Mouse (Mus musculus): ENCODE measurements around the gene Otor.

Gene Otor

DNA sequence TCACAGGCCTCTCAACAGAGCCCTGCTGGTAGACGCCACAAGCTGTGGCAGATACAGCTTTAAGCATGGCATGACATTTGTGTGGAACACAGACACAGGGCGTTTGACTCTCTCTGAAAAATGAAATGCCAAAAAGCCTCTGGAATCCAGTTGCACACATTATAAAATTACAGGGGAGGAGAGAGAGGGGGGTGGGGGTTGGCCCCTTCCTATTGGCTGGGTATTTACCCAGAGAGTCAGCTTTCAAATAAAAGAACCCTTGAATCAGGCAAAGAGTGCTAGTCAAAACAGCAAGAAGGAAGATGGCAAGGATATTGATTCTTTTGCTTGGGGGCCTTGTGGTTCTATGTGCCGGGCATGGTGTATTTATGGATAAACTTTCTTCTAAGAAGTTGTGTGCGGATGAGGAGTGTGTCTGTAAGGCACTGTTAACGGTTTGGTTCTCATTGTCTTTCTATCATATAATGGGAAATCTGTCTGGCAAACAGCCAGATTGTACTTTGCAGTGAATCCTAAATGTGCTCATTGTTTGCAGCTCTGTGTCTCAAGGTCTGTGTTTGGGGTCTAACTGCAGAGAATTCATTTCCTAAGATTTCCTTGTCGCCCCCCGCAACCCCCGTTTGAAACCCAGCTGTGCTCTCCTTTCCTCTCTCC, at the start of gene Otor:
Gene Otor, plus strand, starts transcription at position 276 of the 654 bp plus-strand sequence.
- DNase-seq (ENCODE audit: low read depth, low spot score) = no peak

DNA sequence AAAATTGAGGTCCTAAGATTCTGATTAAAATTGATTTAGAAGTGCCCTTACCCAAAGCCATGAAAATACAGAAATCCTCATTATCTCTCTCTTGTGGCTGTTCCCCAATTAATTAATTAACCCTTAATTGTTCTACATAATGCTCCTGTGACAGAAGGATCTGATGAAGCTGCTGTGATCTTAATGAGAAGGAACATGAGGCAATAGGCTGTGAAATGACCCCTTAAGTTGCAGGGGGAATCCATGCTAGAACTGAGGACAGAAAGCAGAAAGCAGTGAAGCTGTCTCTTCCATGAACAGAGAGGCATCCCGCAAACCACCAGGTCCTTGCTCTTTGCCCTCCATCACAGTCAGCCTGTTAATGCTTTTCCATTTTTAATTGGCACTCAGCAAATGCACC, 47.0 kb upstream of the Otor start:
- DNase-seq (ENCODE audit: low read depth, low spot score) = no peak

DNA sequence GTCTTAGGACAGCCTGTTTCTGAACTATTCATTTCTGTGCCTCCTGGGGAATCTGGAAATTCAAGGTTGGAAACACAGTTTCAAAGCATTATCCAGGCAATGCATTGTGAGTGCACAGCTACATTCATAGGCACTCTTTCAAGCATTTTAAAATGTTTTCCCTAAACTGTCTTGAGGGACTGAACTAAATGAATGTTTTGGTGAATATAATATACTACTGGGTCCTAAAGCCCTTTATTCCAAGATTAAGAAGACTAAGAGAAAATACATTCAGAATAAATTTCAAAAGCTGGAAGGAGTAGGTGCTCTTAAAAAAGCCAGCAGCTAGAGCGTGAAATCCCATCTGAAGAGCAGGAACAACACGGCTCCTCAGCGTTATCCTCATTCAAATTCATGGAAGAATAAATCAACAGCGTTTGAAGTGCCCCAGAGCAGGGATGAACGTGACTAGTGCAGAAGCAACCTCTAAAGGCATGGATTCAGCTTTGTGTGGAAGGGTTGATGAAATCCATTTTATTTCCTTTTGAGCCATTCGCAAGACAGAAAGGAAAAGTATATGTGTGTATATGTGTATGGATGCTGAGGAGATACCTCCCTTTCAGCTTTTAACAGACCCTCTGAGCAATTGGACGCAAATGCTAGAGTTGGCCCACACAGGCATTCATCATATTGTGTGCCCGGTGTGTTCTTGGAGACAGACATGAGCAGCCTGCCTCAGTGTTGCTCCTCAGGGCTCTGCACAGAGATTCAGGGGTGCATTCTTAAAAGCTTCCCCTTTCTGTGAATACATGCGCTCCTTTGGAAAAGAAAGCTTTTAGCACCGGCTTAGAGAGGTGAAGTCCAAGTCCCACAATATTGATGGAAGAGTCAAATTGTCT, 45.7 kb upstream of the Otor start:
- no peak for DNase-seq (ENCODE audit: low read depth, low spot score)

DNA sequence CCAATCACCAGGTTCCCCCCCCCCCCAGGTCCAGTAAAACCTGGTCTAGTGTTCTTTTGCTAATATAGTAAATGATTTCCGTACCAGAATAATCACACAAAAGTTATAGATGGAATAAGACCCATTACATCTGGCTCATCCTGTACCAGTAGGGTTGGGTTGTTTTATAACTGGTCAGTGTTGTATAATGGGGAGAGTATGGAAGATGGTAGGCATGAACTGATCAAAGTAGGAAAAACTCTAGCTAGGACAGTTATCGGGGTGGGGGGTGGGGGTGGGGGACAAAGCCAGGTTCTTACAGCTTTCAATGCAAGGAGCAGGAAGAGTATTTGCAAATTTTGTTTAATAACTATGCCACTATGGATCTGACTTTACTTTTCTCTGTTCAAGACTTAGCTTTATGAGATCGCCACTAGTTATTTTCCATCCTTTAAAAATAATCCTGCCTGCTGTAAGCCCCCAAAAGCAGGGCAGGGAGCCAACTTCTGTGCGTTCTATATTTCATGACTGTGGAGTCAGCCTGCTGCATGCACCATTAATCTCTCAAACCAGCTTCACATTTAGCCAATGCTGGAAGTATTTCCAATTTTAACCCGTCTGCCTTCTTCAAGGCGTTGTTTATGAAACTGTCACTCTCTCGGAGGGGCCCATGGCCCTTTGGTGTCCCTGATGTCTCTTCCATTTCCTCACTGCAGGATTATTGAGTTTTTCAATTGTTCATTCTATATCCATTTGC, 43.8 kb upstream of the Otor start:
- no peak for DNase-seq (ENCODE audit: low read depth, low spot score)

DNA sequence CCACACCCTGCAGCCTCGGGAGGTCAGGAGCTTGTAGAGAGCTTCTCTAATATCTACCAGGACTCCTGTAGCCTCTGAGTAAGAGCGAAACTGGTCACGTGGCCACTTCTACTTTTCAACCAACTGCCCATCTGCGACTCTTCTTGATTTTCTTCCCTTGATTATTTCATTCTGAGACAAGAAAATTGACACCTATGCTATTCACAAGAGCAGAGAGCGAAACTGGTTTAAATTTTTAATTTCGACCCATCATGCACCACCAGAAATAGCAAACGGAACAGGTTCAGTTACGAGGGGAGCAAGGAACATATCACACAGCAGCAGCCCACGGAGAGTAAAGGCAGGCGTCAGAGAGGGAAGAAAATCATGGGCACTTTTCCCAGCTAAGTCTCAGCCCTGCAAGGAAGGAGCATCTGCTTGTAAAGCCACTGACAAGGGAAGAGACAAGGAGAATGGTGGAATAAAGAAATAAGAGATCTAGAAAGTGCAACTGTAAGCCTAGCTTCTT, 43.1 kb upstream of the Otor start:
- DNase-seq (ENCODE audit: low read depth, low spot score) = no peak

DNA sequence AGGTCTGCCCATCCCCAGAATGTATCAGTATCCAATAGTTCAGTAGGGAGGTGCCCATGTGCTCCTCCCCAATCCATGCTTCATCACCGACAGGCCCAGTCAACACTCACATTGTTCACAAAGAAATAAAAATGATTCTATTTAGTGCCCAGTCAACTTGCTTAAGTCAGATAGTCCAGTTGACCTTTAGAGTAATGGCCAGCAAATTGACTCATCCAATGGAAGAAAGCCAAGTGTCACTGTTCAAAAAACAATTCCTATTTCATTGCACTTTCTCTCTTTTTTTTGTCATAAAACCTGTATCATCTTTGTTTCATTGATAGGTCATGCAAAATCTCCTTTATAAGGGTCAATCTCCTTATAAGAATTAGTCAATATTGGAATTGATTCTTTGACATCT, 36.7 kb upstream of the Otor start:
- no peak for DNase-seq (ENCODE audit: low read depth, low spot score)

DNA sequence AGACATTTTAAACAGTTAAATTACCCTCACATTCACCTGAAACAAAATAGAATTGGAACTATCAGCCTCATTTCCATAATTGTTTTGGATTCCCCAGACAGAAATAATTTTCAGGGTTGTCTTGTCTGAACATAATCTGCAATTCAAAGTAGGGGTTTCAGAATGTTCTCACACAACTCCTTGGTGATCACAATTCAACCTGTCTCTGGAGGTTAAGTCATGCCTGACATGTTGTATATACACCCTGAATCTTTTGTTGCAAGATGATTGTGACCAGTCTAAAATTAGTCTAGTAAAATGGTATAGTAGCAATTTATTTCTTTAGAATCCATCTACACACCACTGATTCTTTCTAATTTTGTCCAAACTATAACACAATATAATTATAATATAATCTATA, 23.0 kb upstream of the Otor start:
- DNase-seq (ENCODE audit: low read depth, low spot score) = no peak

DNA sequence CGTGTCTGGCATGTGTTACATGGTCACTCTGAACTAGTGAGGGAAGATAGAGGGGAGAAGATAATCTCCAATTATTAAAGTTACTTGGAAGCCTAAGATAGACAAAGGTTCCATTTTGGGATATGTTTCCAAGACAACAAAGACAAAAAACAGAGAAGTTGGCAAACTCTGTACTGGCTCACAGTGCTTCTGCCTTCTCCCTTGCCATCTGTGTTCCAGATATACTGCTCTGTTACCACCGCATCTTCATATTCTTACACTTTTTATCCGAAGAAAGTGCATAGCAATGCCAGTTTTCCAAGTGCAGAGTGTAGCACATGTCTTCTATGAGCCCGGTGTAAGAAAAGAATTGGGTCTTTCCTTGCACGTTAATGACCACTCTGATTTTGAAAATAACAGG, 21.5 kb upstream of the Otor start:
- DNase-seq (ENCODE audit: low read depth, low spot score) = no peak

DNA sequence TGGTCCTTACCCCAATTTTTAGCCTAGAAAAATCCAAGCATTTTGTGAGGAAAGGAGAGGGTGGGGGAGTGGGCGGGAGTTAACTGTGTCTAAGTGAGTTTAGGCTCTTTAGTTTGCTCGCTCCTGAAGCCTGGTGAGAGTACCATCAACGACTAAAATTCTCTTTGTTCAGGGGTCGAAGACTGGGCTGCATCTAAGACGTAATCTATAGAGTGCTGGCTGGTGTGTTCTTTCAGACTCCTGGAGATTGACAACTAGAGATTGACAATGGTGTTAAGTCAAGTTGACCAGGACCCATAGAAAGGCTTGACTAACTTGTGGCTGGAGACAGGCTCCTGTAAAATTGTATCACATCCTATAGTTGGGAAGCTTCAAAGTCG, 15.9 kb upstream of the Otor start:
- DNase-seq (ENCODE audit: low read depth, low spot score) = no peak

DNA sequence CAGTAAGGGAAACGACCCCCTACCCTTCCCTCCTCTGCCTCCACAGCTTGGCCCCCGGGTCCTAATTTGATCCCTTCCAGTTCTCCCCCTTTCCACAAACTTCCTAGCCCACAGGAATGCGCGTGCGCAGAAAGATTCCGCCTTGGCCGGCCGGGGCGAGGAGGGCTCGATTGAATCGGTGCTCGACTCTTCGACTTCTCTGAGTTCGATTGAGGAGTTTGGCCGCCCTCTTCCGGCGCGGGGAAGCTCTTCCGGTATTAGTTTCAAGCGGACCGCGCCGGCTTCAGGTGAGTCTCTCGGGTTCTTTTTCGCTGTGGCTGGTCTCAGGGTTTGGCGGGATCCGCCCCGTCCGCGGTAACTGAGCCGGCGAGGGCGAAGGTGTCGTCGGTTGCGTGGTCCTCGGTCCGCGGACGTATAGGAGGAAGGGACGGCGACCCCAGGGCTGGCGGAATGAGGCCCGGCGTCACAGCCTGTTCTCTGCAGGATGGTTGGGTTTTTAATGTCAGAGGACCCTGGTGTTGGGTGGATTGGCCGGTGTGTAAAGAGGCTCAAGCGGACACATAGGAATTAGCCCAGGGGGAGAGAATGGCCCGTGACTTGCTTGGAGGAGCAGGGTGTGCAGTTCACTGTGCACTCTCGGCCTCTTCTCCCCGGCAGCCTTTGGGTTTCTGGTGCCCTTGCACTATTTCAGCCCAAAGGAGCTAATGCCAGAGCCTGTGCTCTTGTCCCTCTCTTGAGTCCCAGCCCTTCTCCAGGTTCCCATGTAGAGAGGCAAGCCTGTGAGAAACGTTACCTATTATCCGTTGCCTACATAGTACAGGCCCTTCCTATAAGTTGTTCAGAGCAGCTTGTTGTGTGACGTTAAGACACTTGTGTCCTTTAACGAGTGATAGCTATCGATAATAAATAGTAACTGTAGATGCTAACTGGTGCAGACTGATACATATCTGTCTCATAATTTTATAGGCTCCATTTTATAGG, 15.2 kb upstream of the Otor start, which contains the start of gene Snrpb2:
Gene Snrpb2, plus strand, starts transcription at position 228 of the 981 bp plus-strand sequence.
- DNase-seq (ENCODE audit: low read depth, low spot score) = peak; percentile 94

DNA sequence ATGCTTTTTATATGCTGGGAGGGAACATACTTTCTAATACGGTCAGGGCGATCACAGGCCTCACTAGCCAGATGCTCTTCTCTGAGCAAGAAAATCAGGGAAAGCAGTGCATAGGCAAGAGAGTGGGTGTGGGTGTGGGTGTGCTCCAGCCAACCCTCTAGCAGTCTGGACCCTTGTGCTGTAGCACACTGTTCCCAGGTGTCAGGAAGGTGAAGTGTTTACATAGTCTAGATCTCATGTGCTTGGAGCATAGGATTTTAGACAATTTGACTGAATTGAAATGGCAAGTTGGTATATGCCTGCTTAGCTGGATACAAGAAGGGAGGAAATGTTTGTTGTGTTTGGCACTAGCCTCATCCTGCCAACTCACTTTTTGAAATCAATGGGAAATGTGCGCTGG, 12.4 kb upstream of the Otor start:
- DNase-seq (ENCODE audit: low read depth, low spot score) = no peak

DNA sequence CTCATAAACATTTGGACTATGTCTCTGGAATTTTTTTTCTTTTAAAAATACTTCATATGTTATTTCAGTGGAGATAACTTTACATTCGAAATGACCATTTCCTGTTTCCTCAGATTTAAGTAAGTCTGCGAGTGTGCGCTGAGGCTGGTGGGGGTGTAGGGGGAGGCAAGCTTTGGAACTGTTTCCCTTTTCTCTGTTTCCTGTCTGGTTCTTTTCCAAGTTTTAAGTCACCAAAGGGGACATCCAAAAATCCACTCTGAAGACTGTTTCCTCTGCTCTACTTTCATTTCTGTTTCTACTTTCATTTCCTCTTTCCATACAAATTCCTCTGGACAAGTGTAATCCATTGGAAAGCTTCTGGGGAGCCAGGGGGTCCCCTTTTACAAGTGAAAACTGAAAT, 3.4 kb downstream of the Otor start:
- DNase-seq (ENCODE audit: low read depth, low spot score) = no peak

DNA sequence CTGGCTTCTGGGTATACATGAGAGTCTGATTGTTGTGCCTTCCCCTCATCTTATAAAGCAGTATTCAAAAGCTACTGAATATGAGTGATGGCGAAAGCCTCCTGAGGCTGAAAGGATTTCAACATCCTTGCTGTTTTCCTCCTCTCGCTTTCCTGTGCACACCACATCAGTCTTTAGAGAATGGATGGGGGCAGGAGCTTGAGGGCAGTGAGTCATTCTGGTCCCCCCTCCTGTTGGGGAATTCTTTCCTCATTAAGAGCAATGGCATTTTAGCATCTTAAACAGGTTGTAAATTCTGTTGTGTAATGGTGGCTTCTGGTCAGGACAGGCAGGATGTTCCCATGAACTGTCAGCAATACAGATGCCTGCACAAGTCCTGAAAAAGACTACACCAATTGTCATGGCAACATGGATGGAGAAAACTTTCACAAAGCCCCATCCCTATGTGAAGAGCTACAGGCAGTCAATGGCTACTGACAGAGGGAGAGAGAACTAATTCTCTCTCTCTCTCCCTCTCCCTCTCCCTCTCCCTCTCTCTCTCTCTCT, 6.7 kb downstream of the Otor start:
- DNase-seq (ENCODE audit: low read depth, low spot score) = no peak

DNA sequence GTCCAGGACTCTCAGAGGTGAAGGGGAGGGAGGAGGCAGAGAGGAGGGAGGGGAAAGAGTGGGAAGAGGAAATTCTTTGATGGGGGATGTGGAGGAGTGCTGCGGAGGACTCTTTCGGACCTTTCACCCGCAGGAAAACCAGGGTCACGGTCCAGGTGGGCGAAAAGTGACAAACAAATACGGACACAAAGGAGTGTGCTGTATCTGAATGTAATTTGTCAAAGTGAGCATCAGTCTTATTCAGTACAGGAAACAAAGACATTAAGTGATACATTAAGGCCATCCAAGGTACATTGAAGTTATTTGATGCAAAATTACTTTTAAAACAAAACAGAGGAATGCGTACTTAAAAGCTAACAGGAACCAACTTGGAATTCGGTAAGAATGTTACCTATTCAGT, 11.6 kb downstream of the Otor start:
- no peak for DNase-seq (ENCODE audit: low read depth, low spot score)

DNA sequence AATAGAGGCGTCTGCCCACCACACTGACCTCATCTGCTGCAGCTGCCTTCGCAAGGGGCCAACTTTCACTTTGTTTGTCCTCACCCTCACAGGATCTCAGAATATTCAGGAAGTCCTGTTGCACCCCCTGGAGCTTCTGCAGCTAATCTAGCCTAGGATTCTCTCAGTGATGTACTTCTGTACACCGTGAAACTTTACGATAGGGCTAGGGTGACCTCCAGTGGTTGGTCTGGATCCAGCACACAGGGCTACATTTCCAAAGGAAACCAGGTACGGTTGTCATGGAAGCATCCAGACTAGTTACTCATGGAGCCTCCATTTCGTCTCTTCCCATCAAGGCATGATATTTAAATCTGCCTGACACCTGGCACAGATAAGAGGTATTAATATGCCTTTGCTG, 15.5 kb downstream of the Otor start:
- DNase-seq (ENCODE audit: low read depth, low spot score) = peak; percentile 68

DNA sequence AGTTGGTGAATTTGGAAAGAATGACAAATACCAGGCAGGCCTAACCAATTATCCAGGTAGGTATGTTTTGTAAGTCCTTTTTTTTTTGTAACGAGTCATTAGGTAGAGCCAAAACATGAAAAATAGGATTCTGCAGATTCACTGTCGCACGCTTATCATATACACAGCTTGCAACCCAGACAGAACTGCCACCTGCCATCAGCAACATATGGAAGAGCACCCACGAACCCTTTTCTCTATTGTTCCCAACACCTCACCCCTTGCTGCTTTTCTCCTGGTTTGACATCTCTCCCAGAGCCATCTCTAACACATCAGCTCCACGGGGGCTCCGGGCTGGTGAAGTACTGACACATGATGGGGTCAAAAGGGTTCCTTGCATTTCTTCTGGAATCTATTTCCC, 16.5 kb downstream of the Otor start:
- DNase-seq (ENCODE audit: low read depth, low spot score) = no peak

DNA sequence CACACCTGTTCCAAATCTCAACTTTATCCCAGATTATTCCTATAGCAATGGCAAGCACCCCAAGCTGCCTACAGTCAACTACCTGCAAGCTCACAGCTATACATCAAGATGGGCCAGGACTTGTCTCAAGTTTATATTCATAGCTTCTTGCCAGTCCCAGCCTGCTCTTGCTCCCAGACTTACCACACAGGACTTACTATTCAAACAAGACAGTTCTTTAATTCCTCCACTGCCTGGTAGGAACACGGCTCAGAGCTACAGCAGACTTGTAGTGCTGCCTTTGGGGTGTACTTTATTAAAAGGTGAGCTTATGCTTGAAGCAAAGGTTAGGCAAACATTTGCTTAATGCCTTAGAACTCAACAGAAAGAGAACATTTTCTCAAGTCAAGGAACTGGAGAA, 18.9 kb downstream of the Otor start:
- DNase-seq (ENCODE audit: low read depth, low spot score) = no peak

DNA sequence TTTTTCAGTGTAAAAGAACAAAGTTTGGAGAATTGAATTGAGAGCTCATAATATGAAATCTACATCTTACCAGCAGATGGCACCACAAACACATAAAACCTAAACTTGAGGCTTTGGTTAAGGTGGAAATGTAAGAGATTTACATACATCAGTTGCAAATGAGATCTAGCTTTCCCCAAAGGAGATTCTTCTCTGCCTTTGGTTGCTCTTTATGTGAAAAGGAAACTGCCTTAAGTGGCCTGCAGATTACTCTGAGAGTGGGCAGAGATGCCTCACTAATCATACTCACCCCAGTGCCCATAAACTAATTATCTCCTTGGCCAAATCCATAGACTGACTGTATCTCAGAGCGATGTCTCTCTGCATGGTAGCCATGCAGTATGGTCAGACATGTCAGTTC, 35.6 kb downstream of the Otor start:
- DNase-seq (ENCODE audit: low read depth, low spot score) = peak; percentile 63

DNA sequence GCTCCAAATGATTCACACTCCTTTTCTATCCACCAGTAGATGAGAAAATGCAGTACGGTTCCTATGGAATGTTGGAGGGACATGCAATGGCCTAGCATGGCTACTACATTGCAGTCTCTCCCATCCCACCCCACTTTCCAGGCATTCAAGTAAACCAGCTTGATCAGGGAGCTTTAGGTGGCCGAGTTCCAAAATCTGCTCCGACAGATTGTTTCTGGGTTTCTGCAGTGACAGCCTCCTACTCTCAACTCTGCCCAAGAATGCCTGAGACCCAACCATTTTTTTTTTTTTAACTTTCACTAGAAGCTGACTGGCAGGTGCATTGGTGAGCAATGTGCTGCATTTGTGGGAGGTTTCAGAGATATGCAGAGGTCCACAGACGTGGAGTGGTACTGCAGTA, 36.4 kb downstream of the Otor start:
- DNase-seq (ENCODE audit: low read depth, low spot score) = no peak

DNA sequence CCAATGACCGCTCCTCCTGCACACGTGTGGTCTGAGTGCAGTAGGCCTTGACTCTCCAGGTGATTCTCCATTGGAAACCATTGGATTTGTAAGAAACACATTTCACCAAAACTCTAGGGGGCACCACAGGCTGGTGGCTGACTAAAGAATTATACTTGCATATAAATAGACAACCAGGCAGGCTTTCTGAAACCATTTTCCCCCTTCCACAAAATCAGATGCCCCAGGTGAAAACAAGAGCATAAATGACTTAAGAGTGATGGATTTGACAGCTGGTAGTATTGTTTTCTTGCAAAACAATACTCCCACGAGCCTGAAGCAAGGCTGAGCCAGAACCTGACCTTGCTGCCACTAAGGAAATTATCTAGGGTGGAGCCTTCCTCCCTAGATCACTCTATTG, 39.2 kb downstream of the Otor start:
- DNase-seq (ENCODE audit: low read depth, low spot score) = peak; percentile 94

DNA sequence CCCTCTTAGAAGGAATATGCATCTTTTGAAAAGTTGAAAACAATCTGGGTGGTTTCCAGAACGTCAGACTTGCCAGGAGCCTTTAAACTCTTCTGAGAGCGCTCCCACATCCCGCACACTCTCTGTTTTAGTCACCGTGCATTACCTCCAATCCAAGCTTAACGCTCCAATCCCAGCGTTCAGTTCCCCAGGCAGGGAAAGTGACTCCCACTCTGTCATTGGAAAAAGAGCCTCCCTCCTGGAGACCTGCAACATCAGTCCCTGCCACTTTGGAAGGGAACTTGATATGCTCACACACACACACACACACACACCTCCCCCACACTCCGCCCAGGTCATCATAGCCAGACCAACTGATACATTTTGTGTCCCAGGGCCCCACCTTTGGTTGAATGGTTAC, 39.9 kb downstream of the Otor start:
- peak; percentile 65 for DNase-seq (ENCODE audit: low read depth, low spot score)

Measured in ES-CJ7 (cell line).